Mouse (Mus musculus): ENCODE data around the gene Mmd. TPM values are rescaled to one million over a fixed set of nuclear protein-coding genes. Genes with fewer than 3 reads are reported as not detected.
"Not testable (repeated sequence)": the region's sequence is repeated elsewhere in the genome, so short reads cannot be mapped to it uniquely, and the experiment has no call there.

Mmd gene
- total RNA-seq, 4 experiments from 2014 or later, result 47.3 to 193 (median 87.0) TPM

GRCm38 (mm10) chr11:90250189-90250588 lies 933 bp downstream of the Mmd start:
- DNase-seq, result no peak

GRCm38 (mm10) chr11:90250730-90251129 lies 1.5 kb downstream of the Mmd start:
- DNase-seq, result no peak

- DNase-seq, result no peak
Observed at GRCm38 (mm10) chr11:90251923-90252322, 2.7 kb downstream of the Mmd start.

- no peak for DNase-seq
Observed at GRCm38 (mm10) chr11:90252366-90252765, 3.1 kb downstream of the Mmd start.

GRCm38 (mm10) chr11:90254536-90254935 lies 5.3 kb downstream of the Mmd start:
- no peak for DNase-seq

GRCm38 (mm10) chr11:90255687-90256086 lies 6.4 kb downstream of the Mmd start:
- DNase-seq, result no peak

- DNase-seq, result no peak
Observed at GRCm38 (mm10) chr11:90256833-90257525, 7.7 kb downstream of the Mmd start.

- DNase-seq, result no peak
Observed at GRCm38 (mm10) chr11:90258321-90258927, 9.2 kb downstream of the Mmd start.

- no peak for DNase-seq
Observed at GRCm38 (mm10) chr11:90259071-90259470, 9.8 kb downstream of the Mmd start.

GRCm38 (mm10) chr11:90259826-90260225 lies 10.6 kb downstream of the Mmd start:
- DNase-seq, result no peak

- DNase-seq, result no peak
Observed at GRCm38 (mm10) chr11:90264180-90264579, 14.9 kb downstream of the Mmd start.

- DNase-seq, result no peak
Observed at GRCm38 (mm10) chr11:90265581-90265980, 16.3 kb downstream of the Mmd start.

GRCm38 (mm10) chr11:90268934-90269333 lies 19.7 kb downstream of the Mmd start:
- DNase-seq, result no peak

GRCm38 (mm10) chr11:90269398-90270123 lies 20.3 kb downstream of the Mmd start:
- no peak for DNase-seq

- no peak for DNase-seq
Observed at GRCm38 (mm10) chr11:90270132-90270877, 21.0 kb downstream of the Mmd start.

- DNase-seq, result no peak
Observed at GRCm38 (mm10) chr11:90274187-90274586, 24.9 kb downstream of the Mmd start.

GRCm38 (mm10) chr11:90275663-90276062 lies 26.4 kb downstream of the Mmd start:
- peak; percentile 16 for DNase-seq

- DNase-seq, result peak; percentile 19
Observed at GRCm38 (mm10) chr11:90276150-90276549, 26.9 kb downstream of the Mmd start.

GRCm38 (mm10) chr11:90276561-90276960 lies 27.3 kb downstream of the Mmd start:
- DNase-seq, result no peak

GRCm38 (mm10) chr11:90280069-90280468 lies 30.8 kb downstream of the Mmd start:
- no peak for DNase-seq

- DNase-seq, result not testable (repeated sequence)
Observed at GRCm38 (mm10) chr11:90281943-90282342, 32.7 kb downstream of the Mmd start.

- no peak for DNase-seq
Observed at GRCm38 (mm10) chr11:90283159-90283558, 33.9 kb downstream of the Mmd start.

GRCm38 (mm10) chr11:90283601-90284000 lies 34.3 kb downstream of the Mmd start:
- no peak for DNase-seq

All from adrenal gland, adult 8-10 months (tissue).